Mouse (Mus musculus) left cerebral cortex, postnatal 14 days (tissue): ENCODE results near the gene Irak4. TPM values are rescaled to one million over a fixed set of nuclear protein-coding genes. Genes with fewer than 3 reads are reported as not detected.

ENCODE experiments used
- DNase-seq, 2 experiments: peaks; one replicate each; pipeline ENCODE4 v3.0.0; 2021 to 2022; ENCODE audit warnings: low spot score in 2 of 2, mixed read lengths in 1 of 2
- intact Hi-C: fragments of 180-260 bp; cut with DNase I; formaldehyde crosslinking; loops from one replicate; pipeline ENCODE4 v1.15.1; 2025
- total RNA-seq, 2 experiments: library from RNA; stranded (reverse); gene quantifications; 2 replicates each; pipeline ENCODE4 v1.2.3; 2021

Gene Irak4
- total RNA-seq, 2 experiments from 2014 or later = 1.8 to 1.9 TPM

DNA sequence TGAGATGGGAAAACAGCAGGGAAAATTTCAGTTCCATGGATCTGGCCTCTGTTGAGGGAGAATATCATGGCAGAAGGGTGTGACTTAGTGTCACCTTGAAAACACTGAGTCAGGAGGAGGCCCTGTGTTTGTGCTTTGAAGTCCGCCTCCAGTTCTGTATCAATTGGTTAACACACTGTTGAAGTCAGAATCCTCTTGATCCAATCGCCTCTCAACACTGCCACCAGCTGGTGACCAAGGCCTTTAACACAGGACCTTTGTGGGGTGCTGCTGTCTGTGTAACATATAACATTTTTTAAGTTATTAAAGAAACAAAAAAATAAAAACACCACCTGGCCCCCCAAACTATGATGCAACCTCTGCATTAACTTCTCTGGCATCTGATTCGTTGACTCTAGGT, 57.9 kb downstream of the Irak4 start:
- intact Hi-C loops = no loop called here
- peak in 1 of 2 experiments; percentile 37 for DNase-seq

DNA sequence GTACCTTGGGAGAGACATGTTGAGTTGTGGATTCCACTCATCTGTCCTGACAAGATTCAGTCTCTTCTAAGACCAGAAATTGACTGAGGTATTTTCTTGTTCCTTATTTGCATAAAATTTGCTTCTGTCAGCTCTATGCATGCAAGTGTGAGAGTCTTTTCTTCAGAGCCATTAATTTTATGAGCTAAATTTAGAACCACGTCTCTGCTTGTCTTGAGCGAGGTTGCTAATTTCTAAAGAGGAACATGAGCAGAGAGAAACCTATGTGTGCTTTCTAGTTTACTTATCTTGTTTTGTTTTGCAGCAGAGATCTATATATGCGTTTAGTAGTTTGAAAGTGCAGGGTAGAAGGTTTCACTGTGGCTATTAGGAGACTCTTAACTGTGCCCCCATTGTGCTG, 59.0 kb downstream of the Irak4 start:
- intact Hi-C loops = no loop called here
- no peak for DNase-seq

- DNase-seq = peak in 1 of 2 experiments; percentile 19
Measured at GRCm38 (mm10) chr15:94607768-94608167, 64.3 kb downstream of the Irak4 start.

DNA sequence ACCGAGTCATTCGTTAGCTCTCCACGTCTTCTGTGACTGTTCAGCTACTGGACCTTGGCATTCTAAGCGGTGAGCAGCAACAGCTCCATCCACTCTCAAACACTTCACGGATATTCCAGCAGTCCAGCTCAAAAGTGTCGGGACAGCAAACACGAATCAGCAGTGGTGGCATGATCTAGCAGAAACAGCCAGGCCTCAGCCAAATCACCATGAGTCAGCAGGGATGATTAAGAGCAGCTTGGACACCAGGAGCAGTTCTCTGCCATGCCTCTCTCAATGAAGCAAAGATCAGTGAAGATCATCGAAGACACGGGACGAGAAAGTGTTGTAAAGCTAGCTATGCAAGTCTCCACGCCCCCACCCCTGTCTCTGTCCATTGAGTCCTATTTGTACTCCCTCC, 72.6 kb downstream of the Irak4 start:
- intact Hi-C loops = no loop called here
- no peak for DNase-seq

More at GRCm38 (mm10) chr15:94607768-94608167, 64.3 kb downstream of the Irak4 start:
- intact Hi-C loops = no loop called here

DNA sequence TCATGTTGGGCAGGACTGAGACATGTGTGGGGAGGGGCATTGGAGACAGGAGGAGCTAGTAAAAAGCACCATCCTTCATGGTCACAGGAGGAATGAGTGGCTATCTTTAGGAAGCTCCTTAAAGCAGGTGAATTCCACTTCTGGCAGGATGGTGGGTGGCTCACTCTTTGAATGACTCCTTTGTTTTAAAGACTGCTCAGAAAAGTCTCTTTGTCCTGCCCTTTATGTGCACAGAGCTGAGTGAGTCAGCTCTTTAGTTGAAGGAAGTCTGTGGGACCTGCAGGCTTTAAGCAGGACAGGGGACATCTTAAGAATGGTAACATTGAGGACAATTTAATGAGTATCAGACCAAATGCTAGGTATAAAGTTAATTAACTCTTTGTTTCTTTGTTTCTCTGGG, 77.5 kb downstream of the Irak4 start:
- intact Hi-C loops = no loop called here
- DNase-seq = no peak

- DNase-seq = no peak
- intact Hi-C loops = no loop called here
Measured at GRCm38 (mm10) chr15:94628463-94628829, 85.0 kb downstream of the Irak4 start.

DNA sequence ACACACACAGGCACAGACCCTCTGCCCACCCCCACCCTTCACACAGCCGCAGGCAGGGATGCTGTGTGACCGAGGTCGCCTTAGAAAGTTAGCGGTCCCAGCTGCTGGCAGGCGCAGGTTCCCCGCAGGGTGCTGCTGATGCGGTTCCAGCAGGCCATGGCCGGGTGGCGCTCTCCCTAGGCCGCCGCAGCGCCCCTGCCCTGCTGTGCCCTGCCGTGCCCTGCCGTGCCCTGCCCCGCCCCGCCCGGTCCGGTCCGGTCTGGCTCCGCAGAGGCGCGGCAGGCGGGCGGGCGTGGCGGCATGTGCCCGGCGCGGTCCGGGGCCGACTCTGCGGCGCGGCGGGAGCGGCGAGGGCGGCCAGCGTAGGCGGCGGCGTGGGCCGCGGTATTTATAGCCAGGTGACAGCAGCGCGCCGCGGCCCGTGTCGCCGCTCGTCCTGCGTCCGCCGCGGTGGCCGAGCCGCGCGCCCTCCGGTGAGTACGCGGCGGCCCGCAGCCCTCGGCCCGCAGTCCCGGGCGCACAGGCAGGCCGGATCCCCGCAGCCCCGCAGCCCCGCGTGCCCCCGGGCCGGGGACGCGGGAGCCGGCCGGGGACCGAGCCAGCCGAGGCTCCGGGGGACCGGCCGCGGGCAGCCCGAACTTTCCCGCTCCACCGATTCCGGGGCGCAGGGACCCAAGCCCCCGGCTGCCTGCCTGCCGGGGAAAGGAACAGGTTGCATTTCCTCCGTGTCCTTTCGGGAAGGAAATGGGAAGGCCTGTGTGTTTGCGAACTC, 85.6 kb downstream of the Irak4 start, which contains the start of gene Tmem117:
Gene Tmem117, plus strand, starts transcription at position 403 of the 772 bp plus-strand sequence.
- no peak for DNase-seq
- intact Hi-C loops = no loop called here

DNA sequence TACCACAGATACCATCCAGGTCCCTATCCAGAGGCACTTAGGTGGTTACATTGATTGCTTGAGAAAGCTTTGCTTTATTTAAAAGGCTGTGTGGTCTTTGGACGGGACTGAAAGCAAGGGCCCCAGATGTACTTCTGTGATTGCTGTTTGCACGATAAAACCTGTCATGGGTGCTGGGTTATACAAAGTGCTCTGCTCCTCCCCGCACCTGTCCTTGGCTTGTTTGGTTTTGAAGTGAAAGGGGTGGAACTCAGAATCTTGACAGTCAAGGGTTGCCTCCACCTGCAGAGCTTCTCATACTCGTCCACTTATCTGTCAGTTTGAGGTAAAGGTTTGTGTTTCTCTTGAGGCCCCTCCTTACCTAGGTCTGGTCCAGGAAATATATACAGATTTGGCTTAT, 87.1 kb downstream of the Irak4 start:
- no peak for DNase-seq
- intact Hi-C loops = no loop called here

Other genes starting within 250 kb of the Irak4 start
- 10 to 100 TPM; 10.0 to 11.4 TPM for gene Adamts20, start 78.2 kb upstream of the Irak4 start, total RNA-seq
- gene Pus7l, start 96 bp upstream of the Irak4 start, total RNA-seq = 1 to 10 TPM; 3.7 to 4.4 TPM
- 10 to 100 TPM; 46.7 to 53.5 TPM for gene Twf1, start 46.2 kb downstream of the Irak4 start, total RNA-seq
- gene Tmem117, start 85.6 kb downstream of the Irak4 start, total RNA-seq = 10 to 100 TPM; 10.5 to 11.4 TPM